Mouse (Mus musculus): ENCODE measurements at regions not wholly inside any gene's neighbourhood (a gene's known extent, or its start where the extent isn't known, plus 50 kb on each side); places are given as distances from the start of the nearest gene placed in this dataset.
"Not testable (repeated sequence)": the region's sequence is repeated elsewhere in the genome, so short reads cannot be mapped to it uniquely, and the experiment has no call there.

GRCm38 (mm10) chr2:116444163-116444562 is 378.5 kb upstream of the Meis2 start:
- no peak for DNase-seq (ENCODE audit: low spot score in 2 of 2)

- no peak for DNase-seq (ENCODE audit: low spot score in 2 of 2)
These were observed 374.6 kb upstream of the Meis2 start for GRCm38 (mm10) chr2:116440252-116440651.

- DNase-seq (ENCODE audit: low spot score in 2 of 2) = no peak
These were observed 367.8 kb upstream of the Meis2 start for GRCm38 (mm10) chr2:116433481-116433880.

GRCm38 (mm10) chr2:116424131-116424530 is 358.5 kb upstream of the Meis2 start:
- DNase-seq (ENCODE audit: low spot score in 2 of 2) = no peak

GRCm38 (mm10) chr2:116417428-116418195 is 352.0 kb upstream of the Meis2 start:
- no peak for DNase-seq (ENCODE audit: low spot score in 2 of 2)

GRCm38 (mm10) chr2:116415742-116416141 is 350.1 kb upstream of the Meis2 start:
- no peak for DNase-seq (ENCODE audit: low spot score in 2 of 2)

GRCm38 (mm10) chr2:116402113-116402512 is 336.5 kb upstream of the Meis2 start:
- no peak for DNase-seq (ENCODE audit: low spot score in 2 of 2)

GRCm38 (mm10) chr2:116399966-116400365 is 334.3 kb upstream of the Meis2 start:
- DNase-seq (ENCODE audit: low spot score in 2 of 2) = no peak

GRCm38 (mm10) chr2:116368811-116369210 is 303.2 kb upstream of the Meis2 start:
- no peak for DNase-seq (ENCODE audit: low spot score in 2 of 2)

- DNase-seq (ENCODE audit: low spot score in 2 of 2) = no peak
These were observed 298.5 kb upstream of the Meis2 start for GRCm38 (mm10) chr2:116364136-116364535.

- no peak for DNase-seq (ENCODE audit: low spot score in 2 of 2)
These were observed 292.5 kb upstream of the Meis2 start for GRCm38 (mm10) chr2:116358145-116358544.

GRCm38 (mm10) chr2:116348530-116348914 is 282.9 kb upstream of the Meis2 start:
- DNase-seq (ENCODE audit: low spot score in 2 of 2) = no peak

- DNase-seq (ENCODE audit: low spot score in 2 of 2) = no peak
These were observed 282.3 kb upstream of the Meis2 start for GRCm38 (mm10) chr2:116347827-116348529.

- DNase-seq (ENCODE audit: low spot score in 2 of 2) = no peak
These were observed 266.2 kb upstream of the Meis2 start for GRCm38 (mm10) chr2:116331801-116332200.

GRCm38 (mm10) chr2:116322039-116322770 is 256.6 kb upstream of the Meis2 start:
- no peak for DNase-seq (ENCODE audit: low spot score in 2 of 2)

GRCm38 (mm10) chr2:116299551-116299950 is 233.9 kb upstream of the Meis2 start:
- DNase-seq (ENCODE audit: low spot score in 2 of 2) = no peak

GRCm38 (mm10) chr2:116289886-116290285 is 224.2 kb upstream of the Meis2 start:
- no peak for DNase-seq (ENCODE audit: low spot score in 2 of 2)

GRCm38 (mm10) chr2:116243191-116243590 is 177.6 kb upstream of the Meis2 start:
- DNase-seq (ENCODE audit: low spot score in 2 of 2) = not testable (repeated sequence)

GRCm38 (mm10) chr2:116236731-116237130 is 171.1 kb upstream of the Meis2 start:
- peak in 1 of 2 experiments; percentile 33 for DNase-seq (ENCODE audit: low spot score in 2 of 2)

GRCm38 (mm10) chr2:116232793-116233192 is 167.2 kb upstream of the Meis2 start:
- no peak for DNase-seq (ENCODE audit: low spot score in 2 of 2)

GRCm38 (mm10) chr2:116216418-116216817 is 150.8 kb upstream of the Meis2 start:
- no peak for DNase-seq (ENCODE audit: low spot score in 2 of 2)

Measured in layer of hippocampus, postnatal 14 days (tissue).